Mouse (Mus musculus): ENCODE data around the gene Phf6. TPM values are rescaled to one million over a fixed set of nuclear protein-coding genes. Genes with fewer than 3 reads are reported as not detected.
"Not testable (repeated sequence)": the region's sequence is repeated elsewhere in the genome, so short reads cannot be mapped to it uniquely, and the experiment has no call there.

Phf6 gene
- polyA plus RNA-seq, 1 experiment from 2014 or later = 5.9 TPM

- WGBS = 40% methylated on average over 3 of the region's 3 CpGs
These were observed 59.3 kb downstream of the Phf6 start for GRCm38 (mm10) chrX:52971211-52972006.

GRCm38 (mm10) chrX:52972129-52972528, 60.1 kb downstream of the Phf6 start:
- Histone ChIP-seq H3K4me2 (replicated peaks; ENCODE audit: low read depth) (no peak overlapping the region), H3K9me3 (ENCODE audit: control insufficient read depth) (no peaks in the 10 kb centered on the region), H3K36me3 (ENCODE audit: control insufficient read depth, insufficient read depth) (no peaks in the 10 kb centered on the region), H3K9ac (ENCODE audit: low read depth, low read length) (no peak overlapping the region), H3K27me3 (replicated peaks; ENCODE audit: control insufficient read depth, insufficient read depth, low read length) (no peaks in the 10 kb centered on the region), H3K4me3 (ENCODE audit: low read depth, low read length) (no peak overlapping the region), H3K4me1 (replicated peaks; ENCODE audit: control insufficient read depth, insufficient read depth, low read length) (no peaks in the 10 kb centered on the region), H3K27ac (ENCODE audit: low read depth, low read length) (no peak overlapping the region)
- TF ChIP-seq CTCF (IDR thresholded peaks at IDR 0.05; ENCODE audit: low read depth) = no peak
- no peak for ATAC-seq
- WGBS = 66% methylated on average over 1 of the region's 1 CpGs

More at GRCm38 (mm10) chrX:52971211-52972006, 59.3 kb downstream of the Phf6 start:
- Histone ChIP-seq H3K4me1 (replicated peaks; ENCODE audit: control insufficient read depth, insufficient read depth, low read length) (no peaks in the 10 kb centered on the region), H3K4me3 (ENCODE audit: low read depth, low read length) (no peak overlapping the region), H3K27me3 (replicated peaks; ENCODE audit: control insufficient read depth, insufficient read depth, low read length) (no peaks in the 10 kb centered on the region), H3K27ac (ENCODE audit: low read depth, low read length) (no peak overlapping the region), H3K9ac (ENCODE audit: low read depth, low read length) (no peak overlapping the region), H3K9me3 (ENCODE audit: control insufficient read depth) (no peaks in the 10 kb centered on the region), H3K4me2 (replicated peaks; ENCODE audit: low read depth) (no peak overlapping the region), H3K36me3 (ENCODE audit: control insufficient read depth, insufficient read depth) (no peaks in the 10 kb centered on the region)
- no peak for TF ChIP-seq CTCF (IDR thresholded peaks at IDR 0.05; ENCODE audit: low read depth)
- ATAC-seq = no peak

GRCm38 (mm10) chrX:52972680-52973079, 60.6 kb downstream of the Phf6 start:
- no peak for ATAC-seq
- Histone ChIP-seq H3K9ac (ENCODE audit: low read depth, low read length) (no peak overlapping the region), H3K4me3 (ENCODE audit: low read depth, low read length) (no peak overlapping the region), H3K9me3 (ENCODE audit: control insufficient read depth) (no peaks in the 10 kb centered on the region), H3K36me3 (ENCODE audit: control insufficient read depth, insufficient read depth) (no peaks in the 10 kb centered on the region), H3K27ac (ENCODE audit: low read depth, low read length) (no peak overlapping the region), H3K27me3 (replicated peaks; ENCODE audit: control insufficient read depth, insufficient read depth, low read length) (no peaks in the 10 kb centered on the region), H3K4me2 (replicated peaks; ENCODE audit: low read depth) (no peak overlapping the region), H3K4me1 (replicated peaks; ENCODE audit: control insufficient read depth, insufficient read depth, low read length) (no peaks in the 10 kb centered on the region)
- WGBS = 91% methylated on average over 1 of the region's 1 CpGs
- TF ChIP-seq CTCF (IDR thresholded peaks at IDR 0.05; ENCODE audit: low read depth) = no peak

DNA sequence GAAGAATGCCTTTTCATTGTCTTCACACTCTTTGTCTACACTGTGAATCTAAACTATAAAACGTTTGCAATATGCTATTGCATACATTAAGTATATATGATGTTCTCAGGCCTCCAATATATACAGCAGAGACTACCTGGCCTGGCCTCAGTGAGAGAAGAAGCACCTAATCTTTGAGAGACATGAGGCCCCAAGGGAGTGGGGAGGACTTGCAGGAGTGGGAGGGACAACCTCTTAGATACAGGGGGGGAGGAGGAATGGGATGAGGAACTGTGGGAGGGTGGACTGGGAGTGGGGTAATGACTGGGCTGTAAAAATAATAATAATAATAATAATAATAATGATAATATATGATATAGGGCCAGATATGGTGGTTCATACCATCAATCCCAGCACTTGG, 66.5 kb downstream of the Phf6 start:
- Histone ChIP-seq H3K4me2 (replicated peaks; ENCODE audit: low read depth) (no peak overlapping the region), H3K9me3 (ENCODE audit: control insufficient read depth) (no peaks in the 10 kb centered on the region), H3K36me3 (ENCODE audit: control insufficient read depth, insufficient read depth) (no peaks in the 10 kb centered on the region), H3K27me3 (replicated peaks; ENCODE audit: control insufficient read depth, insufficient read depth, low read length) (no peaks in the 10 kb centered on the region), H3K27ac (ENCODE audit: low read depth, low read length) (no peak overlapping the region), H3K4me3 (ENCODE audit: low read depth, low read length) (no peak overlapping the region), H3K9ac (ENCODE audit: low read depth, low read length) (no peak overlapping the region), H3K4me1 (replicated peaks; ENCODE audit: control insufficient read depth, insufficient read depth, low read length) (no peaks in the 10 kb centered on the region)
- ATAC-seq = no peak
- WGBS = 41% methylated on average over 1 of the region's 1 CpGs
- no peak for TF ChIP-seq CTCF (IDR thresholded peaks at IDR 0.05; ENCODE audit: low read depth)

DNA sequence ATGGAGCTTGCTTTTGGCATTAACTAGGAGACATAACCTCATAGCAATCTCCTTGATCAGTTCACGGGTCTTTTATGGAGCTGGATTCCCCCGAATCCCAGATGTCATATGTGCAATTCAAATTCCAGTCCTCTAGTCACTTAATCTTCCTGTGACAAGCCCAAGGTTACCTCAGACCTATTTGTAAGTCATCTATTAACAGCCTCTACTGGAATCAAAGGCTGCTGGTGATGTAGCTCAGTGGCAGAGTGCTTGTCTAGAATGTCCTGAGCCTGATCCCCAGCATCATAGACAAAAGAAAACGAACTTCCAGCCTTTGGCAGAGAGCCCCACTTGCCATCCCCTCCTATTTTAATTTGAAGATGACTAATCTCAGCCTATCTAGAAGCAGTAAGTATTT, 69.3 kb downstream of the Phf6 start:
- Histone ChIP-seq H3K4me1 (replicated peaks; ENCODE audit: control insufficient read depth, insufficient read depth, low read length) (no peaks in the 10 kb centered on the region), H3K4me2 (replicated peaks; ENCODE audit: low read depth) (no peak overlapping the region), H3K9me3 (ENCODE audit: control insufficient read depth) (no peaks in the 10 kb centered on the region), H3K9ac (ENCODE audit: low read depth, low read length) (no peak overlapping the region), H3K36me3 (ENCODE audit: control insufficient read depth, insufficient read depth) (no peaks in the 10 kb centered on the region), H3K4me3 (ENCODE audit: low read depth, low read length) (no peak overlapping the region), H3K27me3 (replicated peaks; ENCODE audit: control insufficient read depth, insufficient read depth, low read length) (no peaks in the 10 kb centered on the region), H3K27ac (ENCODE audit: low read depth, low read length) (no peak overlapping the region)
- no peak for ATAC-seq
- TF ChIP-seq CTCF (IDR thresholded peaks at IDR 0.05; ENCODE audit: low read depth) = no peak
- 57% methylated on average over 3 of the region's 3 CpGs for WGBS

DNA sequence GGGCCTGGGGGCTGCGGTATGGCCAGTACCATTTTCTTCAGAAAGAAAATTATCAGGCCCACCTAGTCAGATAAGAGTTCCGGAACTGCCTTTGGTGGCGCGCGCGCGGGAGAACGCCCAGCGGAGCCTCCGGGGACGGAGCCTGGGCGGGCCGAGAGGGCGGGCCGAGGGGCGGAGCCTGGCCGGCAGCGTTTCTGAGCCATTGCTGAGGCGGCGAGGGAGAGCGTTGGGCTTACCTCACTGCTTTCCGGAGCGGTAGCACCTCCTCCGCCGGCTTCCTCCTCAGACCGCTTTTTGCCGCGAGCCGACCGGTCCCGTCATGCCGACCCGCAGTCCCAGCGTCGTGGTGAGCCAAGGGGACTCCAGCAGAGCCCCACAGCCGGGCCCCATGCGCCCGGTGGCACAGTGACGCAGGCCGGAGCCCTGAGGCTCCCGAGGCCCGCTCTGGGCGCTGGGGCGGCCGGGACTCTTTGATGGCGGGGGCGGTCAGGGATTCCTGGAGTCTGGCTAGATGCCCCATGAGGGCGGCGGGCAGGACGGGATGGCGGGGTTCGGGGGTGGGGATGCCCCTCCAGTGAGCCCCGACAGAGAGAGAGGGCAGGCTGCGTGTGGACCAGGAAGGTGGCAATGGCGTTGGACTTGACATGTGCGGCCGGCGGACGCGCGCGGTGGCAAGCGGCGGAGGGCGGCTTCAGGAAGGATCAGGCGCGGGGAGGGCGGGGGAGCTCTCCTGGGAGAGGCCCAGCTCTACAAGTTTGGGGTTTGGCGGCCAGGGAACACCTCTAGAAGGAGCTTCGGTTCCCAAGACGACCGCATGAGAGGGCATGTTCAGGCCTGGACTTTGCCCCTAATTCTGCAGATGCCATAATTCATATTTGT, 76.1 kb downstream of the Phf6 start, which contains the start of gene Hprt:
Gene Hprt, plus strand, starts transcription at position 233 of the 879 bp plus-strand sequence.
- Histone ChIP-seq H3K9ac (ENCODE audit: low read depth, low read length) (peak within 1 kb of the TSS; percentile 74), H3K4me1 (replicated peaks; ENCODE audit: control insufficient read depth, insufficient read depth, low read length) (no peaks in the 10 kb centered on the region), H3K9me3 (ENCODE audit: control insufficient read depth) (no peaks in the 10 kb centered on the region), H3K36me3 (ENCODE audit: control insufficient read depth, insufficient read depth) (no peaks in the 10 kb centered on the region), H3K27me3 (replicated peaks; ENCODE audit: control insufficient read depth, insufficient read depth, low read length) (no peaks in the 10 kb centered on the region), H3K4me3 (ENCODE audit: low read depth, low read length) (peak within 1 kb of the TSS; percentile 65), H3K27ac (ENCODE audit: low read depth, low read length) (peak within 1 kb of the TSS; percentile 95), H3K4me2 (replicated peaks; ENCODE audit: low read depth) (peak within 1 kb of the TSS; percentile 61)
- no peak for TF ChIP-seq CTCF (IDR thresholded peaks at IDR 0.05; ENCODE audit: low read depth)
- ATAC-seq = peak; percentile 90
- WGBS = 17% methylated on average over 62 of the region's 72 CpGs

DNA sequence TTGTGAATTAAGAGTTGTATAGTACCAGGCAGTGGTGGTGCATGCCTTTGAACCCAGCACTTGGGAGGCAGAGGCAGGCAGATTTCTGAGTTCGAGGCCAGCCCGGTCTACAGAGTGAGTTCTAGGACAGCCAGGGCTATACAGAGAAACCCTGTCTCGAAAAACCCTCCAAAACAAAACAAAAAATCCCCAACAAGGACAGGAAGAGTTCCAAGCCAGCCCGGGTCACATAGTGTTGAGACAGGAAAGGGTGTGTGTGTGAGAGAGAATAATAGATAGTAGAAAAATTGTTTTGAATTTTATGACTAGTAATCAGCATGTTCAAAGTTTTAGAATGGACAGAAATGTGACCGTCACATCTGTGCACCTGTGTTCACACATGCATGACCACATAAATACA, 82.7 kb downstream of the Phf6 start:
- H3K9me3 ChIP-seq (ENCODE audit: control insufficient read depth); H3K9ac ChIP-seq (ENCODE audit: low read depth, low read length); H3K4me3 ChIP-seq (ENCODE audit: low read depth, low read length); ATAC-seq; H3K27ac ChIP-seq (ENCODE audit: low read depth, low read length); H3K4me2 ChIP-seq (replicated peaks; ENCODE audit: low read depth); H3K36me3 ChIP-seq (ENCODE audit: control insufficient read depth, insufficient read depth); H3K4me1 ChIP-seq (replicated peaks; ENCODE audit: control insufficient read depth, insufficient read depth, low read length); H3K27me3 ChIP-seq (replicated peaks; ENCODE audit: control insufficient read depth, insufficient read depth, low read length): not testable (repeated sequence)
- 63% methylated on average over 5 of the region's 5 CpGs for WGBS

All from intestine, postnatal 0 days (tissue).